Mouse (Mus musculus) CD4-positive helper T cell, adult 2 months (primary cell): ENCODE measurements around the gene Ccdc60.
A peak's percentile ranks its signal among the peaks of the same experiment; 100 is the strongest.

Experiments used
- DNase-seq: peaks from one replicate; pipeline ENCODE4 v3.0.0-alpha.2; 2012; ENCODE audit warnings: low read depth, missing footprints, low spot score

Ccdc60 gene

GRCm38 (mm10) chr5:116271511-116272227, 17.1 kb downstream of the Ccdc60 start:
- no peak for DNase-seq

- no peak for DNase-seq
Measured at GRCm38 (mm10) chr5:116269212-116270145, 19.3 kb downstream of the Ccdc60 start.

- DNase-seq = no peak
Measured at GRCm38 (mm10) chr5:116262689-116263088, 26.1 kb downstream of the Ccdc60 start.

DNA sequence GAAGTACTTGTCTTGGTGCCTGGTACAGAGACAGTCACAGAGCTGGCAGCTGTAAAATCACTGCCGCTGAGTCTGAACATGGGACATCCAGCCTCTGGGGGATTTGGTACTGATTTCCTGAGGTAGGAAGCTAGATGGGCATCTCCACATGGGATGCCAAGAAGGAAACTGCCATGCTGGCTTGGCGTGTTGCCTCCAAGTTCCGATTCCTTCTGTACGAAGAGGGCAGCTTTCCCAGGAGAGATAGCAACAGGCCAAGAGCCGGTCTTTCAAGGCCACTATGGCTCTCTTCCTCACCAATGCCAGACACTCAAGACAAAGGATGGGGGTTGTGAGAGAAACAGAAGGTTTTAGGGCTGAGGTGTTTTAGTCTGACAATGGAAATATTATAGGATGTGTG, 26.8 kb downstream of the Ccdc60 start:
- no peak for DNase-seq

DNA sequence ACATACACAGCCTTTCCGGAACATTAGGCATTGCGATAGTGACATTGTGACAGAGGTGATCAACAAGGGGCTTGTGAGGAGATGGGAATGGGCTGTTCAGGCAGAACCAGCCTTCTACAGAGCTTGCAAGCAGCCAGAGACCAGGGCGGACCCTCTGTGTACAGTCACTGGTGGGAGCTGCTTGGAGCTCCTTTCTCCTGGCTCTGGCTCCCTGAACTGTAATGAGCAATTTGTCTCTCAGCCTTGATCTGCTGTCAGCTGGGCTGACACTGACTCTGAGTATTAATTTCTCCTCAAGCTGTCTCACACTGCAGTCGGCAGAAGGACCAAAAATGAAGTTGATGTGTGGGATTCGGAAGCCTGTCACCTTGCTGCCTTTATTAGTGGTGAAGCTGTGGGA, 28.4 kb downstream of the Ccdc60 start:
- no peak for DNase-seq

- no peak for DNase-seq
Measured at GRCm38 (mm10) chr5:116258321-116258860, 30.4 kb downstream of the Ccdc60 start.

DNA sequence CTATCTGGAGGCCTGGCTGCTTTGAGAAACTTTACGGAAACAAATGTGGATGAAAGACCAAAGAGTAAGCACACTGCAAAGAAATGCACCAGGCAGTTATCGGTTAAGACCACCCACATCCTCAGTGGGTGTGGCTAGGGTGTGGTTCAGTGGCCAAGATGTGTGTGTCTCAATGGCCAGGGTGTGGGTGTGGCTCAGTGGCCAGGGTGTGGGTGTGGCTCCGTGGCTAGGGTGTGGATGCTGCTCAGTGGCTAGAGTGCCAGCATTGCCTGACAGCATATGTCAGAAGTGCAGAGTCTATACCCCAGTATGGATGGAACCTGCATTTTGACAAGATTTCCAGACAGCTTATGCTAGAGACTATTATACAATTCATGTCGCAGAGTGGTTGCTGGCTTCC, 34.9 kb downstream of the Ccdc60 start:
- no peak for DNase-seq

DNA sequence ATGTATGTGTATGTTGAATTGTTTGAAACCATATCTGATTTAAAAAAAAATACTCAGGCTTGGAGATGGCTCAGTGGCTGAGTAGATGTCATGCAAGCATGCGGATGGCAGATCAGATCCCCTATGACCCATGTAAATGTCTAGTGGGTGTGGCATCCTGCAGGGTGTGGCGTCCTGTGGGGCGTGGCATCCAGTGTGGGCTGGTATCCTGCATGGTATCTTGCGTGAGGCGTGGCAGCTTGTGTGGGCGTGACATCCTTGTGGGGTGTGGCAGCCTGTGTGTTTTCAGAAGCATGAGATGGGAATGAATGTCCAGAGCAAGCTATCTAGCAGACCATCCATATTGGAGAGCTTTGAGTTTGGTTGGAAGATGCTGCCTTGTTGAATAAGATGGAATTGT, 36.6 kb downstream of the Ccdc60 start:
- no peak for DNase-seq

DNA sequence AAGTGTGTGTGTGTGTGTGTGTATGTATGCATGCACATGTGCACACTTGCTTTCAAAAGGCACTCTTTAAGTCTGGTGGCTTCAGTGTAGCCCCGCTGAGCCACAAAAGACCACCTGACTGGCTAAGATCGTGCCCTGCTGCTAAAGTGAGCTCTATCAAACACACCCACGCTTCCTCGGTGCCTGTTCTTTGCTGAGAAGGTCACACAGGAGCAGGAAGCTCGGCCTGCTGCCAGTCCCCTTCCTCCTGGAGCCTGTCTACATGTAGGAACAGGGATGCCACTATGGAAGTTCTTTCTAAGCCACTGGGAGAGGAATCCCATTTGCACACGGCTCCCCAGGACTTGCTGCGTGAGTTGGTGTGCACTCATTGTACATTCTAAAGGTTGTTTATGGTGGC, 42.1 kb downstream of the Ccdc60 start:
- DNase-seq = no peak

- no peak for DNase-seq
Measured at GRCm38 (mm10) chr5:116244476-116244875, 44.3 kb downstream of the Ccdc60 start.

DNA sequence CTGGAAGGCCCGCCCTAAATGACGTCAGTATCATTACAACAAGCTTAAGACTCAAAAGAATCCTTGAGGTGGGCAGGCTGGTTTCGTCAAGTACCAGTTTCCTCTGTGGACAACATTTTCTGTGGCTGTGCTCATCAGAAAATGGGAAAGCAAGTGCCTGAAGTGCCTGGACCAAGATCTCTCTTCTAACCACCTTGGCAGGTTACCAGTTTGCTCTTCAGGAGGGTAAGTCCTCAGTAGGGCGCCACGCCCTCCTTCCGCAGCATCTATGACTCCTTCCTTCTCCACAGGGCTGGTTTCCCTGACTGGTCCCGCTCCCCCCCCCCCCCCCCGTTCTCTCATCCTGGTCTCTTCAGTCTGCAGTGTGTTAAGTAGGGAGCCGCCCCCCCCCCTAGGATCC, 45.2 kb downstream of the Ccdc60 start:
- no peak for DNase-seq

GRCm38 (mm10) chr5:116231841-116232643, 56.7 kb downstream of the Ccdc60 start:
- peak; percentile 10 for DNase-seq

GRCm38 (mm10) chr5:116228414-116228813, 60.4 kb downstream of the Ccdc60 start:
- DNase-seq = no peak

- no peak for DNase-seq
Measured at GRCm38 (mm10) chr5:116224023-116224422, 64.8 kb downstream of the Ccdc60 start.

DNA sequence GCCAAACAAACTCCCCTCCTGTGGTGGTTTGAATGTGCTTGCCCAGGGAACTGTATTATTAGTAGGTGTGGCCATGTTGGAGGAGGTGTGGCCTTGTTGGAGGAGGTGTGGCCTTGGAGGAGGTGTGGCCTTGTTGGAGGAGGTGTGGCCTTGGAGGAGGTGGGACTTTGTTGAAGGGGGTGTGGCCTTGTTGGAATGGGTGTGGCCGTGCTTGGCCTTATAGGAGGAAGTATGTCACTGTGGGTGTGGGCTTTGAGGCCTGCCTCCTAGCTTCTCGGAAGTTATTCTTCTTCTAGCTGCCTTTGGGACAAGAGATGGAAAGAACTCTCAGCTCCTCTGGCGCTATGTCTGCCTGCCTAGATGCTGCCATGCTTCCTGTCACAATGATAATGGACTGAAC, 66.9 kb downstream of the Ccdc60 start:
- DNase-seq = no peak

GRCm38 (mm10) chr5:116219288-116219687, 69.5 kb downstream of the Ccdc60 start:
- DNase-seq = no peak

DNA sequence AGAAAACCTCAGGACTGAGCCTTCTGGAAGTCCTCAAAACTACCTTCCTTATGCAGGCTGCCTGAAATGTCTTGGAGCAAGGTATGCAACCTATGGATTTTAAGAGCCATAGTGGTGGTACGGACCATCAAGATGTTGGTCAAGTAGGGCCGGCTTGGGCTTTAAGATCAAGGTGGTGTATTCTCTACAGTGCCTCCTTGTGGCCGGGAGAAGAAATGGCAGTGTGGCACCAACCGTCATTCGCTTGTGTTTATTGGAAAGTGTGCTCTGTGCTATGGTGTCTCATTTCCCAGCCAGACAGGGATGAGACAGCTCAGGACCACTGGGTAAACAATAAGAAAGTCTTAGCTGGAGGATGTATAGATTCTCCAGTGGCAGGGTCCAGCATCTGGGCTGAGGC, 76.1 kb downstream of the Ccdc60 start:
- peak; percentile 11 for DNase-seq

GRCm38 (mm10) chr5:116209378-116210091, 79.2 kb downstream of the Ccdc60 start:
- no peak for DNase-seq

DNA sequence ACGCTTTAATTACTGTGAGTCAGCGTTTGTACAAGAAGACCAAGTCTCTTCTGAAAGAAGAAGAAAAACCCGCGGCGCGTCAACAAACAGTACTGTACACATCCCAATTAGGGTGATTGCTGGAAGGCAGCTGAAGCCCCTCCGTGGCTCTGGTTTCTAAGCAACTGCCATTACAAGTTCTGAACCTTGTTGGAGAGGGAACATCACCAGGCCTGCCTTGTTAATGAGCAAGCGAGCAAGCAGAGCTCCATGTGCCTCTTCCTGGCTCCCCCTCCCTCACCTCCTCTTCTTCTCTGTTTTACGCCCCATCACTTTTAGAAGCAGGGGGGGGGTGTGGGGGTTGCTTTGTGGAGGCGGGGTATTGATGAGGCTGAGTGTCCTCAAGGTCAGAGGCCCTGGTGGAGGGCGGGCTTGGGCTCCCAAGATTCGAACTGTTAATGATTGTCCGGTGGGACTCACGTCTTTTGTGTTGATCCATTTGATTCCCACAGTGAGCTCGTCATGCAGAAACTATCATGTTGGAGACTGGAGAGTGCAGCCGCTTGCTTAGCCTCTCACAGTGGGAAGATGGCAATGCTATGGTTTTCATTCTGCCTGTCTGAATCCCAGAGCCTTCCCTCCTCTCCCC, 79.9 kb downstream of the Ccdc60 start:
- DNase-seq = no peak

DNA sequence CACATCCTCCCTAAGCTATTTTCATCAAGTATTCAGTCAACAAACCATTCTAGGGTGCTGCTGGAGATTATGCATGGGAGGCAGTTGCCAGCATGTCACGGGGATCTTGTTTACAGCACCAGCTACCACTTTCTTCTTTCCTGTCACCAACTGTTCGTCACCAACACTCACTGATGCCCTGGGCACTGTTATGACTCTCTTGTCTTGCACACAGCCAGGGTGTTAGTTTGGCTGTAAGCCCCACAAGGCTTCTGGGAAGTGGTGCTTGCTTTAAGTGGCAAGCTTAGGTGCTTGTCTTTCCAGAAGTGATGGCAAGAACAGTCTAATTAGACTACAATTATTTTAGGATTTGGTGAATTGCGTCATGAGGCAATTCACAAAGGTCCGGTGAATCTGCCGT, 86.1 kb downstream of the Ccdc60 start:
- no peak for DNase-seq

DNA sequence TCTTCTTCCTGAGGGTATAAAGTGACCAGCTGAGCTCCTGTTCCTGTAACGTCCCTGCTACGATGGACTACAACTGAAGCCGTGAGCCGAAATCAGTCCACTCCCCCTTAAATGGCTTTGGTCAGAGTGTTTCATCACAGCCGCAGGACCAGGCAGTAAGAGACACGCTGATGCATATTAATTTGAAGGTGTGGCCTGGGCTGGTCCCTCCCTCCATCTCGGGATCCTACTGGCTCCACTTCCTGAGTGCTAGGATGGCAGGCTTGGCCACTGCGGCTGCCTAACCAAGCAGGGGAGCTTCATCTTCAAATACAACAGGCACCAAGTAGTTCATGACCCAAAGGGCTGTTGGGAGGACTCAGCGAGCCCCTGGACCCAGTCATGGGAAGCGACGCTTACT, 94.3 kb downstream of the Ccdc60 start:
- DNase-seq = no peak
